Mouse (Mus musculus) embryonic facial prominence, embryonic 13.5 days (tissue): ENCODE data around the gene Clcn1. TPM values are rescaled to one million over a fixed set of nuclear protein-coding genes. Genes with fewer than 3 reads are reported as not detected.

Experiments used
- ATAC-seq: fragments of 200-750 bp; cut with Nextera tagmentation; 2 replicates; pipeline ENCODE4 v1.8.0; 2017; ENCODE audit warnings: low read depth; ENCODE audit not compliant: insufficient number of reproducible peaks, insufficient read depth, low FRiP score, low TSS enrichment
- H3K27ac ChIP-seq: fragments of 300-500 bp; sonication (generic); 2 replicates; pipeline ENCODE4 v1.5.1; 2015; ENCODE audit warnings: moderate library complexity, mild to moderate bottlenecking, inconsistent platforms
- H3K27me3 ChIP-seq: fragments of 300-500 bp; sonication (generic); 2 replicates; pipeline ENCODE4 v1.6.1; 2015; ENCODE audit warnings: mild to moderate bottlenecking, inconsistent platforms
- H3K36me3 ChIP-seq: fragments of 300-500 bp; sonication (generic); 2 replicates; pipeline ENCODE4 v1.6.1; 2015; ENCODE audit warnings: mild to moderate bottlenecking, inconsistent platforms
- H3K4me1 ChIP-seq: fragments of 300-500 bp; sonication (generic); 2 replicates; pipeline ENCODE4 v1.6.1; 2015; ENCODE audit warnings: inconsistent platforms
- H3K4me2 ChIP-seq: fragments of 300-500 bp; sonication (generic); 2 replicates; pipeline ENCODE4 v1.6.1; 2015; ENCODE audit warnings: moderate library complexity, mild to moderate bottlenecking, inconsistent platforms
- H3K4me3 ChIP-seq: fragments of 300-500 bp; sonication (generic); 2 replicates; pipeline ENCODE4 v1.5.1; 2015; ENCODE audit warnings: mild to moderate bottlenecking, inconsistent platforms
- H3K9ac ChIP-seq: fragments of 300-500 bp; sonication (generic); 2 replicates; pipeline ENCODE4 v1.6.1; 2015; ENCODE audit warnings: mild to moderate bottlenecking, inconsistent platforms
- H3K9me3 ChIP-seq: fragments of 300-500 bp; sonication (generic); 2 replicates; pipeline ENCODE4 v1.6.1; 2016; ENCODE audit warnings: inconsistent platforms
- WGBS: fragments of 180-500 bp; shearing (Covaris S2); methylation state at CpG from one replicate; pipeline ENCODE4 v1.1.7; 2015; ENCODE audit warnings: mixed read lengths; 5-methylcytosine and 5-hydroxymethylcytosine counted together
- polyA plus RNA-seq: library from polyadenylated mRNA; unstranded; fragments of >200 nt; fragmentation: Nextera tagmentation; extraction: Ambion mirVana; gene quantifications from 2 replicates; pipeline ENCODE4 v1.2.1, GENCODE M21; 2015

Clcn1 gene
- polyA plus RNA-seq, 1 experiment from 2014 or later = 0.13 TPM

- no peak overlapping the region for H3K4me2 ChIP-seq
- no peak overlapping the region for H3K9ac ChIP-seq
- no peak overlapping the region for H3K27ac ChIP-seq
- ATAC-seq = no peak
- peaks cover 2% of the 10 kb centered on the region; the same call in 1 of the 2 replicates for H3K4me1 ChIP-seq
- H3K9me3 ChIP-seq = no peaks in the 10 kb centered on the region
- H3K4me3 ChIP-seq = no peak overlapping the region
- H3K27me3 ChIP-seq = no peaks in the 10 kb centered on the region
- H3K36me3 ChIP-seq = no peaks in the 10 kb centered on the region
- WGBS = 84% methylated on average over 9 of the region's 9 CpGs
Measured at GRCm38 (mm10) chr6:42343361-42344120, 57.1 kb downstream of the Clcn1 start.

GRCm38 (mm10) chr6:42344255-42344654, 57.8 kb downstream of the Clcn1 start:
- no peak for ATAC-seq
- Histone ChIP-seq H3K36me3 (no peaks in the 10 kb centered on the region), H3K4me2 (no peak overlapping the region), H3K4me1 (peaks cover 7% of the 10 kb centered on the region; the same call in 1 of the 2 replicates), H3K9me3 (no peaks in the 10 kb centered on the region), H3K4me3 (no peak overlapping the region), H3K9ac (no peak overlapping the region), H3K27me3 (no peaks in the 10 kb centered on the region), H3K27ac (no peak overlapping the region)
- 89% methylated on average over 1 of the region's 1 CpGs for WGBS

- Histone ChIP-seq H3K4me2 (peak overlapping the region; percentile 85), H3K9me3 (no peaks in the 10 kb centered on the region), H3K36me3 (peaks cover 20% of the 10 kb centered on the region), H3K4me1 (peaks cover 36% of the 10 kb centered on the region), H3K9ac (no peak overlapping the region), H3K27me3 (no peaks in the 10 kb centered on the region), H3K27ac (no peak overlapping the region), H3K4me3 (peak overlapping the region; percentile 79)
- whole genome bisulfite sequencing = 34% methylated on average over 12 of the region's 12 CpGs
- ATAC-seq = no peak
Measured at GRCm38 (mm10) chr6:42348281-42349005, 62.0 kb downstream of the Clcn1 start.

DNA sequence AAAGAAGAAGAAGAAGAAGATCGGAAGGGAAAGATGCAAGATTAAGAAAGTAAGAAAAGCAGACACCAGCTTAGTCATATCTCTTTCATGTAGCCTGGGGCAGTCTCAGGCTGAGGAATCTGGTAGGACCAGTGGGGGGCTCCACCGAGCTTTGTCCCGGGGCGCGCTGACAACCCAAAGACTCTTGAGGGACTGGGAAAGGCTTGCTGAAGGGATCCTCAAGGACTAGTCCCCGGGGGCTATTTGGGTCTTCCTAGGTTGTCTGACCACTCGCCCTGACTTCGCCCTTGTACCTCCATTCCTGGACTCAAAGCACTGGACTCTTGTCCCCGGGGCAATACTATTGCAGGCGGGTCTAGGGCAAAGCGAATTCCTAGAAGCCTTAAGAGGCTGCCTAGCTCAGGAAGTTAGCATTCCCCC, 62.5 kb downstream of the Clcn1 start:
- peak overlapping the region; percentile 85 for H3K4me2 ChIP-seq
- peak overlapping the region; percentile 94 for H3K27ac ChIP-seq
- H3K4me1 ChIP-seq = peaks cover 42% of the 10 kb centered on the region
- WGBS = under 1% methylated on average over 11 of the region's 11 CpGs
- H3K4me3 ChIP-seq = peak overlapping the region; percentile 79
- peak overlapping the region; percentile 88 for H3K9ac ChIP-seq
- H3K9me3 ChIP-seq = no peaks in the 10 kb centered on the region
- H3K36me3 ChIP-seq = peaks cover 20% of the 10 kb centered on the region
- no peaks in the 10 kb centered on the region for H3K27me3 ChIP-seq
- no peak for ATAC-seq

GRCm38 (mm10) chr6:42349426-42350020, 63.0 kb downstream of the Clcn1 start, which contains the start of gene Zyx:
Gene Zyx (plus strand): TSS chr6:42349630.
- H3K27me3 ChIP-seq = no peaks in the 10 kb centered on the region
- peak within 1 kb of the TSS; percentile 94 for H3K27ac ChIP-seq
- peak within 1 kb of the TSS; percentile 85 for H3K4me2 ChIP-seq
- H3K9ac ChIP-seq = peak within 1 kb of the TSS; percentile 88
- ATAC-seq = peak; percentile 87
- 0% methylated on average over 24 of the region's 36 CpGs for WGBS
- H3K4me1 ChIP-seq = peaks cover 47% of the 10 kb centered on the region
- H3K9me3 ChIP-seq = no peaks in the 10 kb centered on the region
- peaks cover 24% of the 10 kb centered on the region for H3K36me3 ChIP-seq
- peak within 1 kb of the TSS; percentile 79 for H3K4me3 ChIP-seq

DNA sequence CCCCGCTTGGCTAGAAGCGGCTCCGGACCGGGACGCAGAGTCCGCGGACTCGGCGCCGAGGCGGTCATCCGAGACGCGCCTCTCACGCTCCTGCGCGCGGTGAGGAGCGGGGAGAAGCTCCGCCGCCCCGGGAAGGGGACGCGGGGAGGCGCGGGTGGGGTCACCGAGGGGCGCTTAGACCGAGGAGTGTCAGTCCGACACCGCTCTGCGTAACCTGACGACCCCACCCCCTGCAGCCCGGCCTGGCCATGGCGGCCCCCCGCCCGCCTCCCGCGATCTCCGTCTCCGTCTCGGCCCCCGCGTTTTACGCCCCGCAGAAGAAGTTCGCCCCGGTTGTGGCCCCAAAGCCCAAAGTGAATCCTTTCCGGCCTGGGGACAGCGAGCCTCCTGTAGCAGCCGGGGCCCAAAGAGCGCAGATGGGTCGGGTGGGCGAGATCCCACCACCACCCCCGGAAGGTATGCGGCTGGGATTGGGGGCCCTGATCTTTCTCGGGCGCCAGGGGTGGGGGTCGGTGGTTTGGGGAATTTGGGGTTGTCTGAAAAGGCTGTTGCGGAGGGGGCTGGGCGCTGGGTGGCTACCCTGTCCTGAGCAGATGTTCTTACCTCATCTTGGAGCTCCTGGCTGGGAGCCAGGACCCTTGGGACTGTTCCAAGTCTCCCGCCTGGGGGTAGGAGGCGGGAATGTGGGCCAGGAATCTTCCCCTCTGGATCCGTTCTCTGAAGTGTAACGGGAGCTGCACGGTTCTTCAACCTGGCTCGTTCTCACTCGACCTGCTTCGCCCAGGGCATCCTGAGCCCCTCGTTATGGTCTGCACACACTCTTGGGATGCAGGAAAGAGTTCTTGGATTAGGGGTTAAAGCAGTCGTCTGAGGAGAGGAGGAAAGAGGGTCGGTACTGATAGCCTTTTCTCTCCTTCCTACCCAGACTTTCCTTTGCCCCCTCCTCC, 63.8 kb downstream of the Clcn1 start:
- under 1% methylated on average over 71 of the region's 72 CpGs for WGBS
- Histone ChIP-seq H3K27me3 (no peaks in the 10 kb centered on the region), H3K4me1 (peaks cover 48% of the 10 kb centered on the region), H3K4me3 (peak overlapping the region; percentile 79), H3K9ac (peak overlapping the region; percentile 88), H3K9me3 (no peaks in the 10 kb centered on the region), H3K36me3 (peaks cover 32% of the 10 kb centered on the region), H3K4me2 (peak overlapping the region; percentile 85), H3K27ac (peak overlapping the region; percentile 94)
- ATAC-seq = peak; percentile 48

DNA sequence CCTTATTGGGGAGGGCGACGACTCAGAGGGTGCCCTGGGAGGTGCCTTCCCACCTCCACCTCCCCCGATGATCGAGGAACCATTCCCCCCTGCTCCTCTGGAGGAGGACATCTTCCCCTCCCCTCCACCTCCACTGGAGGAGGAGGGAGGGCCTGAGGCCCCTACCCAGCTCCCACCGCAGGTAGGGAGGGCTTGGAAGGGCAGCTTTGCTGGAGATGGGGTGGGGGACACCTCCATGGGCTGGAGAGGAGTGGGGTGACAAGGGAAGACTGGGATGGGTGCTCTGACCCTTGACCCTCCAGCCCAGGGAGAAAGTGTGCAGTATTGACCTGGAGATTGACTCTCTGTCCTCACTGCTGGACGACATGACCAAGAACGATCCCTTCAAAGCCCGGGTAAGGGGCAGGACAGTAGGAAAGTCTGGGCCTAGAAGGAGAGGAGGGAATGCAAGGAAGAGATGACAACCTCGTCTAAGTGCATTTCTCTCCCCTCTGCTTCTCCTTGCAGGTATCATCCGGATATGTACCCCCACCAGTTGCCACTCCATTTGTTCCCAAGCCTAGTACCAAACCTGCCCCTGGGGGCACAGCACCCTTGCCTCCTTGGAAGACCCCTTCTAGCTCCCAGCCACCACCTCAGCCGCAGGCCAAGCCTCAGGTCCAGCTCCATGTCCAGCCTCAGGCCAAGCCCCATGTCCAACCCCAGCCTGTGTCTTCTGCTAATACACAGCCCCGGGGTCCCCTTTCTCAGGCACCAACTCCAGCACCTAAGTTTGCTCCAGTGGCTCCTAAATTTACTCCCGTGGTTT, 64.7 kb downstream of the Clcn1 start:
- peaks cover 41% of the 10 kb centered on the region for H3K36me3 ChIP-seq
- peak overlapping the region; percentile 79 for H3K4me3 ChIP-seq
- WGBS = 45% methylated on average over 13 of the region's 13 CpGs
- no peaks in the 10 kb centered on the region for H3K27me3 ChIP-seq
- no peaks in the 10 kb centered on the region for H3K9me3 ChIP-seq
- H3K4me1 ChIP-seq = peaks cover 48% of the 10 kb centered on the region
- H3K27ac ChIP-seq = peak overlapping the region; percentile 94
- peak overlapping the region; percentile 88 for H3K9ac ChIP-seq
- ATAC-seq = no peak
- peak overlapping the region; percentile 85 for H3K4me2 ChIP-seq

DNA sequence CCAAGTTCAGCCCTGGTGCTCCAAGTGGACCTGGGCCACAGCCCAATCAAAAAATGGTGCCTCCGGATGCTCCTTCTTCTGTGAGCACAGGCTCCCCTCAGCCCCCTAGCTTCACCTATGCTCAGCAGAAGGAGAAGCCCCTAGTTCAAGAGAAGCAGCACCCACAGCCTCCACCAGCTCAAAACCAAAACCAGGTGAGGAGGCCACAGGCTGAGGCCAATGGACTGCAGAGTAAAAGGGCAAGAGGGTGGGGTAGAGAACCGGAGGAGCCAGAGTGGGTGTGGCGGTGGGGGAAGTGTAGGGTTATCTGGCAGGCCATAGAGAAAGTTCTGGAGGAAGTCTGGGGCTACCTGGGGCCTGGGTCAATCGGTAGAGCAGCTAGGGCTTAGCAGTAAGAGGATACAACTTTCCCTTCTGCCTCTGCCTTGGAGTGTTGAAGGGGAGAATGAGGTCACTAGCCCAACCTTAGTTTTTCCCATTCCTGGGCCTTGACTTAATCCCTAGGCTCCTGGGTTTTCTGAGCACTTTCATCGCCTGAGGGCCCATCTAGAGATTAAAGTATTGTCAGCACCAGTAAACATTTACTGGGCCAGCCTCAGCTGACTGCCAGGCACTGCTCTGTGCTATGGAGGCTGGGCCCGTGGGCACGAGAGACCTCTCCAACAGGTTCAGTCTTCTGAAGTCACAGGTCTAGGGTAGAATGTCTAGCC, 65.4 kb downstream of the Clcn1 start:
- Histone ChIP-seq H3K4me3 (peak overlapping the region; percentile 79; the same call in 1 of the 2 replicates), H3K4me1 (peaks cover 48% of the 10 kb centered on the region)

DNA sequence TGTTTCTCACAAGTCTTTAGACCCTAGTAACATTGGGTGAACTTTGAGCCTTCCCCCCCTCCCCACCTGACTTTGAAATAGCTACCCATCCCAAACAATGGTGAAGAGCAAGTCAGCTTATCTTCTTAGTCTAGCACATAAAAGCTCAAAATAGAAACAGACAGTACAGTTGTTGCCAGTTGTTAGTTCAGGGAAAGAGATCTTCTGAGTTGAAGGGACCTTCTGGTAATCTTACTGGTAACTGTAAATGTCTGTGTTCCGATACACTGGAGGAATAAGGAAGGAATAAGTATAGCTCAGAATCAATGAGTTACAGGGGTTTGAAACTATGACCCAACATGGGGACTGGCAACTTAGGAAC, 66.0 kb downstream of the Clcn1 start:
- H3K27me3 ChIP-seq = no peaks in the 10 kb centered on the region
- H3K4me2 ChIP-seq = peak overlapping the region; percentile 85; the same call in 1 of the 2 replicates
- no peak overlapping the region for H3K9ac ChIP-seq
- WGBS = 96% methylated on average over 1 of the region's 1 CpGs
- H3K36me3 ChIP-seq = peaks cover 54% of the 10 kb centered on the region
- H3K27ac ChIP-seq = 0 out of 2 replicates have a peak overlapping the region, but pooled peaks have one; percentile 16
- H3K9me3 ChIP-seq = no peaks in the 10 kb centered on the region
- H3K4me1 ChIP-seq = peaks cover 48% of the 10 kb centered on the region
- ATAC-seq = no peak
- H3K4me3 ChIP-seq = no peak overlapping the region

More for the DNA sequence above, 65.4 kb downstream of the Clcn1 start:
- Histone ChIP-seq H3K36me3 (peaks cover 48% of the 10 kb centered on the region), H3K9ac (no peak overlapping the region), H3K4me2 (peak overlapping the region; percentile 85), H3K27me3 (no peaks in the 10 kb centered on the region), H3K9me3 (no peaks in the 10 kb centered on the region), H3K27ac (no peak overlapping the region)
- 80% methylated on average over 7 of the region's 7 CpGs for WGBS
- no peak for ATAC-seq

GRCm38 (mm10) chr6:42353180-42353579, 66.7 kb downstream of the Clcn1 start:
- H3K4me2 ChIP-seq = peak overlapping the region; percentile 85; the same call in 1 of the 2 replicates
- peaks cover 61% of the 10 kb centered on the region for H3K36me3 ChIP-seq
- ATAC-seq = no peak
- WGBS = 75% methylated on average over 8 of the region's 8 CpGs
- peaks cover 48% of the 10 kb centered on the region for H3K4me1 ChIP-seq
- H3K9me3 ChIP-seq = no peaks in the 10 kb centered on the region
- H3K9ac ChIP-seq = no peak overlapping the region
- no peak overlapping the region for H3K4me3 ChIP-seq
- H3K27me3 ChIP-seq = no peaks in the 10 kb centered on the region
- H3K27ac ChIP-seq = peak overlapping the region; percentile 16; the same call in 1 of the 2 replicates
